Mouse (Mus musculus): ENCODE data around the gene Hif1an. TPM values are rescaled to one million over a fixed set of nuclear protein-coding genes. Genes with fewer than 3 reads are reported as not detected.
A peak's percentile ranks its signal among the peaks of the same experiment; 100 is the strongest.

Hif1an gene
- polyA plus RNA-seq, 1 experiment = 31.9 TPM

- no peak for TF ChIP-seq SRF (IDR thresholded peaks at IDR 0.05; ENCODE audit: control insufficient read depth, insufficient read length, low read depth)
- TF ChIP-seq MYOG (IDR thresholded peaks at IDR 0.05; ENCODE audit: control insufficient read depth in 1 of 3, insufficient read depth in 1 of 3, insufficient read length in 2 of 3, low read depth in 2 of 3) = no peak
- TF ChIP-seq CEBPB (IDR thresholded peaks at IDR 0.05; ENCODE audit: insufficient read depth, poor library complexity, severe bottlenecking) = no peak
- TF ChIP-seq POLR2AphosphoS2 (IDR thresholded peaks at IDR 0.05; ENCODE audit: insufficient read length, low read depth) = peak; percentile 88
- TF ChIP-seq POLR2A (IDR thresholded peaks at IDR 0.05; ENCODE audit: insufficient read length, low read depth) = peak; percentile 94
- peak; percentile 84 for TF ChIP-seq E2F4 (IDR thresholded peaks at IDR 0.05; ENCODE audit: insufficient read depth)
- TF ChIP-seq MYOD1 (IDR thresholded peaks at IDR 0.05; ENCODE audit: control insufficient read depth in 1 of 3, insufficient read length in 2 of 3, low read depth in 2 of 3) = peak in 1 of 3 experiments; percentile 21
- H3K4me2 ChIP-seq (ENCODE audit: low read depth) = peak within 1 kb of the TSS; percentile 90
- H3K36me3 ChIP-seq (ENCODE audit: control insufficient read depth, insufficient read depth) = peaks cover 2% of the 10 kb centered on the region
- H3K79me2 ChIP-seq (ENCODE audit: control insufficient read depth, insufficient read depth) = peaks cover 24% of the 10 kb centered on the region
- peak within 1 kb of the TSS; percentile 97 for H3ac ChIP-seq (ENCODE audit: control insufficient read depth, insufficient read length)
- H3K27me3 ChIP-seq (ENCODE audit: control insufficient read depth, insufficient read depth, insufficient read length) = no peaks in the 10 kb centered on the region
- H3K4me3 ChIP-seq = peak within 1 kb of the TSS; percentile 99
These were observed 7.6 kb upstream of the Hif1an start, which contains the start of gene Ndufb8 for GRCm38 (mm10) chr19:44554861-44555590. Gene Ndufb8, minus strand, starts transcription at chr19:44555440.

- Histone ChIP-seq H3K4me2 (ENCODE audit: low read depth) (peak overlapping the region; percentile 99), H3ac (ENCODE audit: control insufficient read depth, insufficient read length) (no peak overlapping the region), H3K4me3 (peak overlapping the region; percentile 71), H3K27me3 (ENCODE audit: control insufficient read depth, insufficient read depth, insufficient read length) (no peaks in the 10 kb centered on the region), H3K36me3 (ENCODE audit: control insufficient read depth, insufficient read depth) (peaks cover 35% of the 10 kb centered on the region), H3K79me2 (ENCODE audit: control insufficient read depth, insufficient read depth) (peaks cover 27% of the 10 kb centered on the region)
- TF ChIP-seq TCF3 (IDR thresholded peaks at IDR 0.05; ENCODE audit: insufficient read length, low read depth) = no peak
- no peak for TF ChIP-seq POLR2AphosphoS2 (IDR thresholded peaks at IDR 0.05; ENCODE audit: insufficient read length, low read depth)
- TF ChIP-seq CEBPB (IDR thresholded peaks at IDR 0.05; ENCODE audit: insufficient read depth, poor library complexity, severe bottlenecking) = no peak
- TF ChIP-seq USF1 (IDR thresholded peaks at IDR 0.05; ENCODE audit: low read depth) = no peak
- TF ChIP-seq MAX (IDR thresholded peaks at IDR 0.05; ENCODE audit: low read depth) = no peak
- TF ChIP-seq POLR2A (IDR thresholded peaks at IDR 0.05; ENCODE audit: insufficient read length, low read depth) = no peak
- no peak for TF ChIP-seq E2F4 (IDR thresholded peaks at IDR 0.05; ENCODE audit: insufficient read depth)
- no peak for TF ChIP-seq MYOD1 (IDR thresholded peaks at IDR 0.05; ENCODE audit: control insufficient read depth in 1 of 3, insufficient read length in 2 of 3, low read depth in 2 of 3)
- no peak for TF ChIP-seq TCF12 (IDR thresholded peaks at IDR 0.05; ENCODE audit: insufficient read depth, poor library complexity, severe bottlenecking)
- no peak for TF ChIP-seq REST (IDR thresholded peaks at IDR 0.05; ENCODE audit: insufficient read depth, insufficient read length)
- TF ChIP-seq MYOG (IDR thresholded peaks at IDR 0.05; ENCODE audit: control insufficient read depth in 1 of 3, insufficient read depth in 1 of 3, insufficient read length in 2 of 3, low read depth in 2 of 3) = no peak
- no peak for TF ChIP-seq SRF (IDR thresholded peaks at IDR 0.05; ENCODE audit: control insufficient read depth, insufficient read length, low read depth)
These were observed 1.4 kb downstream of the Hif1an start for GRCm38 (mm10) chr19:44564006-44564405.

- Histone ChIP-seq H3ac (ENCODE audit: control insufficient read depth, insufficient read length) (no peak overlapping the region), H3K27me3 (ENCODE audit: control insufficient read depth, insufficient read depth, insufficient read length) (no peaks in the 10 kb centered on the region), H3K79me2 (ENCODE audit: control insufficient read depth, insufficient read depth) (peaks cover 24% of the 10 kb centered on the region), H3K36me3 (ENCODE audit: control insufficient read depth, insufficient read depth) (peaks cover 57% of the 10 kb centered on the region), H3K4me3 (no peak overlapping the region), H3K4me2 (ENCODE audit: low read depth) (no peak overlapping the region)
- TF ChIP-seq MAX (IDR thresholded peaks at IDR 0.05; ENCODE audit: low read depth) (no peak), REST (IDR thresholded peaks at IDR 0.05; ENCODE audit: insufficient read depth, insufficient read length) (no peak), SRF (IDR thresholded peaks at IDR 0.05; ENCODE audit: control insufficient read depth, insufficient read length, low read depth) (no peak), POLR2AphosphoS2 (IDR thresholded peaks at IDR 0.05; ENCODE audit: insufficient read length, low read depth) (no peak), MYOG (IDR thresholded peaks at IDR 0.05; ENCODE audit: control insufficient read depth in 1 of 3, insufficient read depth in 1 of 3, insufficient read length in 2 of 3, low read depth in 2 of 3) (no peak), POLR2A (IDR thresholded peaks at IDR 0.05; ENCODE audit: insufficient read length, low read depth) (no peak), USF1 (IDR thresholded peaks at IDR 0.05; ENCODE audit: low read depth) (no peak), CEBPB (IDR thresholded peaks at IDR 0.05; ENCODE audit: insufficient read depth, poor library complexity, severe bottlenecking) (no peak), MYOD1 (IDR thresholded peaks at IDR 0.05; ENCODE audit: control insufficient read depth in 1 of 3, insufficient read length in 2 of 3, low read depth in 2 of 3) (no peak), TCF12 (IDR thresholded peaks at IDR 0.05; ENCODE audit: insufficient read depth, poor library complexity, severe bottlenecking) (no peak), TCF3 (IDR thresholded peaks at IDR 0.05; ENCODE audit: insufficient read length, low read depth) (no peak), E2F4 (IDR thresholded peaks at IDR 0.05; ENCODE audit: insufficient read depth) (no peak)
These were observed 5.1 kb downstream of the Hif1an start for GRCm38 (mm10) chr19:44567763-44568162.

GRCm38 (mm10) chr19:44576275-44576674 lies 13.6 kb downstream of the Hif1an start:
- H3K4me3 ChIP-seq = no peak overlapping the region
- no peak overlapping the region for H3ac ChIP-seq (ENCODE audit: control insufficient read depth, insufficient read length)
- TF ChIP-seq TCF12 (IDR thresholded peaks at IDR 0.05; ENCODE audit: insufficient read depth, poor library complexity, severe bottlenecking) (no peak), MYOG (IDR thresholded peaks at IDR 0.05; ENCODE audit: control insufficient read depth in 1 of 3, insufficient read depth in 1 of 3, insufficient read length in 2 of 3, low read depth in 2 of 3) (peak; percentile 18 to 85 (median 43)), USF1 (IDR thresholded peaks at IDR 0.05; ENCODE audit: low read depth) (no peak), MYOD1 (IDR thresholded peaks at IDR 0.05; ENCODE audit: control insufficient read depth in 1 of 3, insufficient read length in 2 of 3, low read depth in 2 of 3) (peak in 2 of 3 experiments; percentile 73 to 94), E2F4 (IDR thresholded peaks at IDR 0.05; ENCODE audit: insufficient read depth) (no peak), SRF (IDR thresholded peaks at IDR 0.05; ENCODE audit: control insufficient read depth, insufficient read length, low read depth) (no peak), REST (IDR thresholded peaks at IDR 0.05; ENCODE audit: insufficient read depth, insufficient read length) (no peak)
- no peak overlapping the region for H3K4me2 ChIP-seq (ENCODE audit: low read depth)
- peaks cover 3% of the 10 kb centered on the region for H3K36me3 ChIP-seq (ENCODE audit: control insufficient read depth, insufficient read depth)
- H3K27me3 ChIP-seq (ENCODE audit: control insufficient read depth, insufficient read depth, insufficient read length) = no peaks in the 10 kb centered on the region
- H3K79me2 ChIP-seq (ENCODE audit: control insufficient read depth, insufficient read depth) = no peaks in the 10 kb centered on the region

All from myocyte (in vitro differentiated cells).